Mouse (Mus musculus): ENCODE measurements around the gene Tshz2.

Gene Tshz2

GRCm38 (mm10) chr2:169952981-169953380, 320.2 kb downstream of the Tshz2 start:
- no peak for DNase-seq

- DNase-seq: no peak
These were observed 326.1 kb downstream of the Tshz2 start for GRCm38 (mm10) chr2:169958736-169959573.

- no peak for DNase-seq
These were observed 328.8 kb downstream of the Tshz2 start for GRCm38 (mm10) chr2:169961463-169962230.

GRCm38 (mm10) chr2:169962231-169962600, 329.4 kb downstream of the Tshz2 start:
- DNase-seq: no peak

- DNase-seq: no peak
These were observed 330.0 kb downstream of the Tshz2 start for GRCm38 (mm10) chr2:169962776-169963175.

GRCm38 (mm10) chr2:169970481-169970880, 337.7 kb downstream of the Tshz2 start:
- DNase-seq: no peak

GRCm38 (mm10) chr2:169982925-169983324, 350.1 kb downstream of the Tshz2 start:
- no peak for DNase-seq

GRCm38 (mm10) chr2:169987186-169987585, 354.4 kb downstream of the Tshz2 start:
- DNase-seq: no peak

- DNase-seq: no peak
These were observed 356.4 kb downstream of the Tshz2 start for GRCm38 (mm10) chr2:169989186-169989585.

GRCm38 (mm10) chr2:169990991-169991390, 358.2 kb downstream of the Tshz2 start:
- no peak for DNase-seq

GRCm38 (mm10) chr2:169995987-169996386, 363.2 kb downstream of the Tshz2 start:
- DNase-seq: no peak

- no peak for DNase-seq
These were observed 363.9 kb downstream of the Tshz2 start for GRCm38 (mm10) chr2:169996501-169997237.

- DNase-seq: no peak
These were observed 364.6 kb downstream of the Tshz2 start for GRCm38 (mm10) chr2:169997276-169998049.

- no peak for DNase-seq
These were observed 366.1 kb downstream of the Tshz2 start for GRCm38 (mm10) chr2:169998878-169999337.

- DNase-seq: no peak
These were observed 370.0 kb downstream of the Tshz2 start for GRCm38 (mm10) chr2:170002594-170003504.

- DNase-seq: no peak
These were observed 370.9 kb downstream of the Tshz2 start for GRCm38 (mm10) chr2:170003666-170004065.

- no peak for DNase-seq
These were observed 374.0 kb downstream of the Tshz2 start for GRCm38 (mm10) chr2:170006829-170007228.

- no peak for DNase-seq
These were observed 374.7 kb downstream of the Tshz2 start for GRCm38 (mm10) chr2:170007426-170007958.

- no peak for DNase-seq
These were observed 376.9 kb downstream of the Tshz2 start for GRCm38 (mm10) chr2:170009729-170010128.

GRCm38 (mm10) chr2:170011858-170012257, 379.0 kb downstream of the Tshz2 start:
- no peak for DNase-seq

GRCm38 (mm10) chr2:170017302-170017701, 384.5 kb downstream of the Tshz2 start:
- DNase-seq: no peak
